Mouse (Mus musculus) urinary bladder, postnatal 10 days (tissue): Measurements from ENCODE around the gene Spc24.

ENCODE experiments used
- DNase-seq: peaks from one replicate; pipeline ENCODE4 v3.0.0; 2022; ENCODE audit warnings: low spot score

Spc24 gene

DNA sequence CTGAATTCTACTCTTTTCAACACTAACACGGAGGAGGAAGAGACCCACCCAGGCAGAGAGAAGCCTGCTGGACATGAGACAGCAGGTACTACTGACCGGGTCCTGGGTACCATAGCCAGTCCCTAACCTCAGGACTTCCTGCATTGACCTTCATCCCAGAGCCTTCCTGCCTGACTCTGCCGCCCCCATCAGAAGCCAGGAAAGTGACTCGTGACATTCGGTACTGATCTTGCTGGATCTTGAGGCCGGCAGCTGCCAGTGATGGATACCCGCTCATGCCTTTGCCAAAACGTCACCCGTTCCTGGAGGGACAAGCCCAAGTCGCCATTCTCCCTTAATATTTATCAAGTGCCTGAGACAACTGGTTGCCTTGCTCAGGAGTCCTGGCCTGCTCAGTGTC is 11.6 kb downstream of the Spc24 start:
- DNase-seq: no peak

DNA sequence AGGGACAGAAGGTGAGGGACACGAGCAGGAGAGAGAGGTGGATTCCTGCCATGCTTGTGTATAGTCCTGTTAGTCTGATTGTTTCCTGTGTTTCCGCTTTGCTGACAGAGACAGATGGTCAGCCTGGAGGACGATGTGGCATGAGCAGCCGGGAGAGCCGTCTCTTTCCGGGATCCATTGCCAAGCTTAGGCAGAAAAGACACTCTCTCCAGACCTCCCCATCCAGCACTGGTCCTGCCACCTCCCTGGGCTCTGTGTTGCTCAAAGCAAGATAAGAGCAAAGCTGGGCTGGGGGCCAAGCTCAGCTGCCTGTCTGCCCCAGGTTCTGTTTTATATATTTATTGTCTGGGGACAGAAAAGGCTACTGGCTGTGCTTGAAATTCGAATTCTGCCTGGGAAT is 12.1 kb downstream of the Spc24 start:
- DNase-seq: no peak

DNA sequence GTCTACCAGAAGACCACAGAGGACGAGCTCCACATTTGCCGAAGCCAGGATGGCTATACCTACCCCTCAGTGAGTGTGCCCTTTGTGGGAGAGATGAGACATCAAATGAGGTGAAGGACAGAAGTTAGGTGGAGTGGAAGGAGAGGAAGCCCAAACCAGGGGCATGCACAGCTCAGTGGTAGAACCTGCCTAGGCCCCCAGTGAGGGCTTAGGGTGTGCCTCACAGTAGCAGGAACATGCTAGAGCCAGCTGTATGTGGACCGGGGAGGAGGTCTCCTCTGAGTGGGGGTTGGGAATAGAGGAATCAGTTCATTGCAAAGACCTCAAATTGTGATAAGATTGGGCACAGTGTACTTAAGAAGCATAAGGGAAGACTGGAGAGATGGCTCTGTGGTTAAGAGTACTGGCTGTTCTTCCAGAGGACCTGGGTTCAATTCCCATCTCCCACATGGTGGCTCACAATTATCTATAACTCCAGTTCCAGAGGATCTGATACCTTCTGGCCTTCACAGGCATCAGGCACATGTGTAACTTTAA is 12.8 kb downstream of the Spc24 start:
- no peak for DNase-seq

DNA sequence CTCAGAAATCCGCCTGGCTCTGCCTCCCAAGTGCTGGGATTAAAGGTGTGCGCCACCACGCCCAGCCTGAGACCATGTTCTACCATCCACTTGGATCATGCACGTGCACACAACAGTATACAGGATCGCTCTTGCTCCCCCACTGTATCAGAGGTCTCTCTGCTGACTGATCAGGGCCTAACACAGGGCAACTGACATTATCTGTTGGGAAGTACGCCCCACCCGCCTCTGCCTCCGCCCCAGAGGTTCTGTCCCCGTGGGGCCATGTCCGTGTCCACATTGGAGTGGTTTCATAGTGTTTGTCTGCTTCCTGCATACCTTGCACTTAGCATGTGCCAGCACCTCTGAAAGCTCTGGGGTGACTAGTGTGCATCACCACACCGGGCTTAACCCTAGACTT is 18.6 kb downstream of the Spc24 start:
- no peak for DNase-seq

DNA sequence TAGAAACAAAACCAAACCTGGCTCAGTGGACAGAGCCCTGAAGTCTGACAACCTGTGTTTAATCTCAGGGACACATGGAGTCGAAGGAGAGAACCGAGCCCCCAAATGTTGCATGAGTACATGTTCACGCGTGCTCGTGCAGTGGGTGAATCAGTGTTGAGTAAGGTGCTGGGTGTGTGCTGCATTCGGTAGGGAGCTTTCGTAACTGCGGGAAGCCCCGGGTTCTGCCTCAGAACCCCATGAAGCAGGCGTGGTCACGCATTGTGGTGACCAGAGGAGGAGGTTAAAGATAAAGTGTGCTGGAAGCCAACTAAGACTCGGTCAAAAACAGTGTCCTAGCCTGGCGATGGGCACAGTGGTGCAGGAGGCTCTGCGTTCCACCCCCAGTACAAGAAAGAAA is 19.7 kb downstream of the Spc24 start:
- DNase-seq: no peak

DNA sequence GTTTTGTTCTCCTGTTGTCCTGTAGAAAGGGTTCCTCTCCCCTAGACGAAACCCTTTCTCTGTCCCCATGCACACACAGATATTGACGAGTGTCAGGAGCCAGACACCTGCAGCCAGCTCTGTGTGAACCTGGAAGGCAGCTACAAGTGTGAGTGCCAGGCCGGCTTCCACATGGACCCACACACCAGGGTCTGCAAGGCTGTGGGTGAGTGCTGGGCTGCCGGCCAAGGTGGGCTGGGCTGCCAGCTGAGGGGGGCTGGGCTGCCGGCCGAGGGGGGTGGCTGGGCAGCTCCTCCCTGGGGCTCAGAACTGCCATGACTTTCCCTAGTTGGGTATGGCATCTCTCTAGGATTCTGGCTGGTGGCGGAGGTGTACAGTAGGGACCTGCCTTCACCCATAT is 21.3 kb downstream of the Spc24 start:
- DNase-seq: no peak

DNA sequence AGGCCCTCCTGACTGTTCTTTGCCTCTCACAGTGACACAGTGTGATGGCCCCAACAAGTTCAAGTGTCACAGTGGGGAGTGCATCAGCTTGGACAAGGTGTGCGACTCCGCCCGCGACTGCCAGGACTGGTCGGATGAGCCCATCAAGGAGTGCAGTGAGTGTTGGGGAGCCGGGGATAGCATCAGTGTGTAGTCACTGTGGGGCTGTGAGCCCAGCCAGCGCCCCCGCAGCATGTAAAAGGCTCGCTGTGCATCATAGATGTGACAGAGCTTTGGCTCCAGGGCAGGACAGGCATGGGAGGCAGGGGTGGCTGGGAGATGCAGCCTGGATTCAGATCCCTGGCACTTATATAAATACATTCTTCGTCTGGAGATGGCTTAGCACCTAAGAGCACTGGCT is 22.9 kb downstream of the Spc24 start:
- no peak for DNase-seq

DNA sequence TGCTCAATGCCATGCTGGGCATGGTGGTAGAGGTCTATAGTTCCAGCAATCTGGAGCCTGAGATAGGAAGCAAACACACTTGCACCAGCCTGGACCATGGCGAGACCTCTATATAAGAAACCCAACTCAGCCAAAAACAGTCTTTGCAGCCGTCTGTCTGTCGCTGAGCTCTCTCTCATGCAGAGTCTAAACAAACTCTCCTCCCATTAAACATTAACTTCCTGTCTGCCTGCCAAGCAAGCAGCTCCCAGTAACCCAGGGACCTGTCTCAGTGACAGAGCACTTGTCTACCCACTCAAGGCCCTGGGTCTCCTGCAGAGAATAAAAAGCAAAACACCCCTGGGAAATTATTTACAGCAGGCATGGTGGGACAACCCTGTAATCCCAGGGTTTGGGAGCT is 23.5 kb downstream of the Spc24 start:
- DNase-seq: no peak

DNA sequence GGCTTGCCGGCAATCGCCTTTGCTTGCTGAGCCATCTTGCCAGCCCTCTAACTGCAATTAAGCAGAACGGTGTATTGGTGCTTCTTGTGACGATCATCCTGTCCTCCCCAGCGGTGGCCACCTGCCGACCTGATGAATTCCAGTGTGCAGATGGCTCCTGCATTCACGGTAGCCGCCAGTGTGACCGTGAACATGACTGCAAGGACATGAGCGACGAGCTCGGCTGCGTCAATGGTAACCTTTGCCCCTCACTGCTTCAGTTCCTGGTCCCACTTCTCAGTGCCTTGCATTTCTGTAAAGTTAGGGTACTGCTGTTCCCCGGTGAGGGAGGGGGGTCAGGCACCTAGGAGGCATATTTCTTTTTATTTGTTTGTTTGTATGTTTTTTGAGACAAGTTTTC is 25.0 kb downstream of the Spc24 start:
- no peak for DNase-seq

DNA sequence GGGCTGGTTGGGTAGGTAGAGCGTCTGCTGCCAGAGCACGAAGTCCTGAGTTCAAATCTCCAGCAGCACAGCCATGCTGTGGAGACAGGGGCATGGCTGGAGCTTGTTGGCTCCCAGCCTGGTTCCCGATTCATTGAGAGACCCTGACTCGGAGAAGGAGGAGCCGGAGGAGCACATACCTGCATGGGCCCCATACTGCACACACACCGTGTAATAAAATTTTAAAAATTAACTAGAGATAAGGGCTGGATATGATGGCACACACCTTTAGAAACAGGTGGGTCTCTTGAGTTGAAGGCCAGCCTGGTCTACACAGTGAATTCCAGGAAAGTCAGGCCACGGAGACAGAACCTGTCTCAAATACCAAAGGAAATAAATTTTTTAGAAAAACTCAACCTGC is 26.1 kb downstream of the Spc24 start:
- no peak for DNase-seq

DNA sequence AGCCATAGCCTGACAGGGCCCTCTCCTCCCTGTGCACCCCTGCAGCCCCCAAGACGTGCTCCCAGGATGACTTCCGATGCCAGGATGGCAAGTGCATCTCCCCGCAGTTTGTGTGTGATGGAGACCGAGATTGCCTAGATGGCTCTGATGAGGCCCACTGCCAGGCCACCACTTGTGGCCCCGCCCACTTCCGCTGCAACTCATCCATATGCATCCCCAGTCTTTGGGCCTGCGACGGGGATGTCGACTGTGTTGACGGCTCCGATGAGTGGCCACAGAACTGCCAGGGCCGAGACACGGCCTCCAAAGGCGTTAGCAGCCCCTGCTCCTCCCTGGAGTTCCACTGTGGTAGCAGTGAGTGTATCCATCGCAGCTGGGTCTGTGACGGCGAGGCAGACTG is 26.7 kb downstream of the Spc24 start:
- DNase-seq: no peak

DNA sequence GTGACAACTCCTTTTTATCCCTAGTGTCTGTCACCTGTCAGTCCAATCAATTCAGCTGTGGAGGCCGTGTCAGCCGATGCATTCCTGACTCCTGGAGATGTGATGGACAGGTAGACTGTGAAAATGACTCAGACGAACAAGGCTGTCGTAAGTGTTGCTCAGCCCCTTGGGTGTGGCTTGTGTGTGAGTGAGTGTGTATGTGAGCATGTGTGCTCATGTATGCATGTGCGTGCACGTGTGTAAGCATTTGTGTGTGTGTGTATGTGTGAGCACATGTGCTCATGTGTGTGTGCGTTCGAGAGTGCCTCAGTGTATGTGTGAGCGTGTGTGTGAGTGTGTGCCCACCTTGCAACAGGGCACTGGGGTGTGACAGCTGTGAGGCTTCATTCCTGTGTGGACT is 27.8 kb downstream of the Spc24 start:
- no peak for DNase-seq

DNA sequence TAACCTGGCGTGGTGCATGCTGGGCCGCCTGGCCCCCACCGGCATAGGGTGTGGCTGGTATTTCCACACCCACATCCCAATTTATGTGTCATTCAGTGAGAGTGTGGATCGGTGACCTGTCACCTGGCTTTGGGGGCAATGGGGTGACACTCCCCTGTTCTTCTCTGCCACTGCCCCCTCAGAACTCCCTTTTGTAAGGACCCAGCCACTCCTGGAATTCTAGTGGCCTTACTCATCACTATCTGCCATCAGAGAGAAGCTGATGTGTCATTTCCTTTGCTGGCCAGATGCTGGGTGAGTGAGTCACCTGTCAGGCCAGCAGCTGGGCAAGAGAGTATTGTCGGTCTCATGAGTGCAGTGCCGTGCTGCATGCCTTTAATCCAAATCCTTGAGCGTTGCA is 30.8 kb downstream of the Spc24 start:
- DNase-seq: no peak

DNA sequence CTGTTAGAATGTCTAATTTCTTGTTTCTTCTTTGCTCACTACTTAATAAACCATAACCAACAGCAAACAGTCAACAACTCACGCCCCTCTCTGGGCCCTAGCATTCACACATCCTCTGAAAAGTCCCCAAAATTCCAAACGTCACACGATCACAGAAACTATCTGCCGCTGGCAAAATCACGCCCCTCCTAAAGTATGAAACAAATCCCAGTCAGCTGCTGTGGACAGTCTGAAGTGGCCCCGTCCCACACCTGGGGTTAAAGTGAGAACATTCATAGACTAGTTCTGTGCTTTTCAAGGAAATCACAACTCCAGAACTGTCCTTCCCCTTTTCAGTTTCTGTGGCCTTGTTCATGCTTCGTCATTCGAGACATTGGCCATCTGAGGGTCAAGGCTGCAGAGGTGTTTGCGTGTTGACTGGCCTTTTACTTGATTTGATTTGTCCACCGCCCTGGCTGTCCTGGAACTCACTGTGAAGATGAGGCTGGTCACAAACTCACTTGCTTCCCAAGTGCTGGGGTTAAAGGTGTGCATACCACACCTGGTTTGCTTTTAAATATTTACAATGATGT is 31.8 kb downstream of the Spc24 start:
- no peak for DNase-seq

DNA sequence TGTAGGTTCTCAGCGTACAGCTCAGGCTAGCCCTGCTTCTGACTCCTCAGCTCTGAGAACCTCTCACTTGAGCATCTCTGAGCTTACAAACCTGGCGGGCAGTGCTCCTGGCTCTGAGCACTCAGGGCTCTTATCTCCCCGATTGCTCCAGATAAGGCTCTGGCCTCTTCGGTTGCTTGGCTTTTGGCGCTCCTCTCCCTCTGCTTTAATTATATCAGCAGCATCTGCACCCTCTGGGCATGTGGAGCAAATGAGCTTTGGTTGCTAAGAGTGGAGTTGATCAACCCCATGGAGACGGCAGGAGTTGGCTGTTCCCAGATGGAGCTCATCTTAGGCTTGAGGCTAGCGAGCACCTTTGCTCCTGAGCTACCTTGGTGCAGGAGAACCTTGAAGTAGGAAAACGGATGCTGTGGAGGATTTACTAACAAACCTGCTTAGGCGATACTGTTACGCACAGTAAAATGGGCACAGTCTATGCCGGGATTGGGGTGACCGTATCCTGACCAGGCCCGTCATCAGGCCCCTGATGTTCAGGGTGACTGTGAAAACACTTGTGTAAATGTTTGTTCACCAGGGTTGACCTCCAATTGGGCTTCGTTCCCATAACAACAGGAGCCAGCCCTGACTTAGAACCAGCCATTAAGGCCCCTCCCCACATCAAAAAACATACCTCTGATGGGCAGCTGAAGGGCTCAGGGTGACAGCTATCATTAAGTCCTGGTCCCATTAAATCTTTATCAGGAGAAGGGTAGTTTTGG is 33.7 kb downstream of the Spc24 start:
- no peak for DNase-seq

DNA sequence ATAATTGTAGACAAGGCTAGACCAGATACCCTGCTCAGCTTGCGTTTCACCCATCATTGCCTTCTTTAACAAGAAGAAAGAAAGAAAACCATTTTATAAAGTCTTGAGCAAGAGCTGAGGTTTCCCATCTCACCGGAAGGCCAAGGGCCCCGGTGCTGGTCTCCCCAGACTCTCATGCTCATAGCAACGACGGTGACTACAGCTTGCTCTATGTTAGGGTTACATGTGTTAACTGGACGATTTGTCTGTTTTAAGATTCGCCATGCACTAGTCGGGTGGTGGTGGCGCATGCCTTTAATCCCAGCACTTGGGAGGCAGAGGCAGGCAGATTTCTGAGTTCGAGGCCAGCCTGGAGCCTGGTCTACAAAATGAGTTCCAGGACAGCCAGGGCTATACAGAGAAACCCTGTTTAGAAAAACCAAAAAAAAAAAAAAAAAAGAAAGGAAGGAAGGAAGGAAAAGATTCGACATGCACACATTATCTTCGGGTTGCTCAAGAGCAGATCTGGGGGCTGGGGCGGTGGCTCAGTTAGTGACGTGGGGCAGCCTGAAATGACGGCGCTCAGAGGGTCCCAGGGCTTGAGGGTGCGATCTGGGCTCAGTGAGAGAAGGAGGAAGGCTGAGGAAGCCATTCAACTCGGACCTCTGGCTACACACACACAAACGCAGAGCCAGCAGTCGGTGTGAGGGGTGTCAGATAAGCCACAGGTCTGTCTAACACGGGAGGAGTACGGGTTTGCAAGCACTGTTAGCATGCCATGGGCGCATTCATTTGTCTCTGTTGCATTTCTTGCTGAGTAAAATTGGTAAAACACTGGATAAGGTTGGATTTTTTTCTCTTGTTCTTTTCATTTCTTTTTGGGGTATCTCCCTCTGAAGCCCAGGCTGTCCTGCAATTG is 34.6 kb downstream of the Spc24 start:
- no peak for DNase-seq

DNA sequence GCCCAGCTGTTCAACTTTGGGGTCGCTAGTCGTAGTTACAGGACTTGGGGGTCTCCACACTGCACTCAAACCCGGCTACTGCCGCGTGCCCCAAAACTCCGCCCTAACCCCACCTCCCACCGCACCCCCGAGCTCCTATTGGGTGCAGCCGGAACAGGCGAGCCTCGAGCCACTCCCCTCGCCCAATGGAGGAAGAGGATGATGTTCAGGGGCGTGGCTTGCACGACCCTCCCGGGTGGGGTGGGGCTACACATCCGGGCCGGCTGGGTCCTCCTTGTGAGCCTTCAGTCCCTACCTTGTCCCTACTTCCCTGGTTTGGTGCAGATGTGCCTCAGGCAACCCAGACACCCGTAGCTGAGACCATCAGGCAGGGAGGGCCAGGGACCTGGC is 36.0 kb downstream of the Spc24 start:
- peak; percentile 63 for DNase-seq

DNA sequence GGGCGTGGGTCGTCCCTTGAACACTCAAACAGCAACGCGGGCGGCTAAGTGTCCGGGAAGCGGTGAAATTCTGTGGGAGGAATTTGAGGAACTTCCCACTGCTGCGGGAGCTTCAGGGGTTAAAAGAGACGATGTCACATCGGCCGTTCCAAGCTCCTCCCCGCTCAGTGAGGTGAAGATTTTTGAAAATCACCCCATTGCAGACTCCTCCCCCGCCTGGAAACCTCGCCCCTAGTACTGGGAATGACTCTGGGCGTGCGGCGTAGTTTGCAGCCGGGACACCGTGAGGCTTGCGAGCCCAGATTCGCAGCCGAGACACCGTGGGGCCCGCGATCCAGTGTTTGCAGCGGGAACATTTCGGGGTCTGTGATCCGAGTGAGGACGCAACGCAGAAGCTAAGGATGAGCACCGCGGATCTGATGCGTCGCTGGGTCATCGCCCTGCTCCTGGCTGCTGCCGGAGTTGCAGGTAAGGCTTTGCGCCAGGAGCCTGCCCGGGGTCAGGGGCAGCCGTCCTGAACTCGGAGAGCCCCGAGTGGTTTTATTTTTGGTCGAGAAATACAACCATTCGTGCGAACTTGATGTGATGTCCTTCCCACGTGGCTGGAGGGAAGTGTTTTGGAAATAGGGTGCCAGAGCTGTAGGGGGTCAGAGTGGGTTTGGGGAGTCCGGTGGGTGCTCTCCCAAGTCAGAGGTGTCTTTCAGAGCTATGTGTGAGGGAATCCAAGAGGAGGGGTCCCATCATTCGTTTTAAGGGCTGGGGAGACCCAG is 36.5 kb downstream of the Spc24 start, which contains the start of gene Ldlr:
Ldlr (plus strand) TSS at position 107 of the 770 bp plus-strand sequence.
- DNase-seq: peak; percentile 63

DNA sequence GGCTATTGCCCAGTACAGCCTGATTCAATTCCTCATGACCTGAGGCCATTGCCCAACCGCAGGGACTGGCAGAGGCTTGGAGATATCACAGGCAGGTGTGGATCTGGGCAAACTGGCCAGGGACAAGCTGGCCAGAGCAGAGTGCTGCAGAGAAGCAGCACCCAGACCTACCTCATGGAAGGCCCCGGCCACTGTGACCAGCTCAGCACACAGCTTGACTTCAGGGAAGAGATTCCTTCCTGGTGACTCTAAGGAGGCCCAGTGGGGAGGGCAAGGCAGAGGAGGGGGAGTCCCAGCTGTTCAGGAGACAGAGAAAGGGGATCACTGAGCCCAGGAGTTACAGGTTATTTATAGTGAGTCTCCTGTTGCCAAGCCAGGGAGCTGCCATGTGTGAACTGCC is 39.1 kb downstream of the Spc24 start:
- DNase-seq: no peak

DNA sequence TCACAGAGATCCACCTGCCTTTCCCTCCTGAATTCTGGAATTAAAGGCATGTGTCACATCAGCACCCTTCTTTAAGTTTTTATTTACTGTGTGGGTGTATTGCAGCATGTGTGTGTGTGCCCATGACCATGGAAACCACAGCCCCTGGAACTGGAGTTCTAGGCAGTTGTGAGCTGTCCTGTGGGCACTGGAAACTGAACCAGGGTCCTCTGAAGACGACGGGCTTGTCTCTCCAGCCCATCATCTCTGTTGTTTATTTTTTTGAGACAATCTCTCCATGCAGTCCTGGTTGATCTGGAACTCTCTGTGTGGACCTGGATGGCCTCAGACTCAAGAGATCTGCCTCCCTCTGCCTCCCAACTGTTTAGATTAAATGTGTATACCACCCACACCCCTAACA is 43.1 kb downstream of the Spc24 start:
- DNase-seq: no peak

DNA sequence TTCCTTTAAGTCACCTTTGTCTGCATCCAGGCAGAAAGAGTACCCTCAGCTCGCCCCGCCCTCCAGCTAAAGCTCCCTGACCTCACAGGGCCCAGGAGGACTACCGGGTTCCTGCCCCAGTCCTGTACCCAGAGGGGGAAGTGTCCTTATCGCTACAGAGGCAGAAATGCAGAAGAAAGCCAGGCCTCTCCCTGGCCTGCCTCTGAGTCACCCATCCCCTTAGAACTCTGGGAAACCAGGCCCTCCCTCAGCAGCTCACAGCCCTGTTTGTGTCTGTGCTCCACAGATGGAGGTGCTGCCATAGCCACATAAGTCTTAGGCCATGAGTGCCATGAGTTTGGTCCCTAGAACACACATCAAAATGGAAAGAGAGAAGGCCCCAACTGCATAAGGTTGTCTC is 44.8 kb downstream of the Spc24 start:
- DNase-seq: no peak

DNA sequence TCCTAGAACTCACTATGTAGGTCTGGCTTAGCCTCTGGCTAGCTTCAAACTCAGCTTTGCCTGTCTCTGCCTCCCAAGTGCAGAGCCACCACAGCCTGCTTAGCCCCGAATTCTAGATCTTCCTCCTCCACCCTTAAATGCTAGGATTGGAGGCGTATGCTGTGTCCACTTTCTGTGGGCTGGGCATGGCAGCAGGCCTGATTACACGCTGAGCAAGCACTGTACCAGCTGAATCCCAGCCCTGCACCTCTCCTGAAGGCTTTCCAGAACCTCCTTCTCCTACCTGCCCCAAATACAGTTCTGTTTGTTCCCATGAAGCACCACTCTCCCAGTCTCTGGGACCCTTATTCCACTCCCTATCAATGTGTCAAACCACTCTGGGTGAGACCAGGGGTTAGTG is 50.8 kb downstream of the Spc24 start:
- no peak for DNase-seq
